Mouse (Mus musculus) CD8-positive naive resting alpha-beta T cell, adult 2 months (primary cell): ENCODE data around the gene Akip1.

Experiments used
- DNase-seq, 2 experiments: peaks; one replicate each; pipeline ENCODE4 v3.0.0; 2022; ENCODE audit warnings: low read depth in 2 of 2, low spot score in 2 of 2

The Akip1 gene

GRCm38 (mm10) chr7:109703190-109704015 lies at the start of gene Akip1, which contains the start of gene St5:
TSS of gene Akip1 (plus strand) at chr7:109703690.
TSS of gene St5 (minus strand) at chr7:109703605.
- DNase-seq: peak; percentile 92 to 96

DNA sequence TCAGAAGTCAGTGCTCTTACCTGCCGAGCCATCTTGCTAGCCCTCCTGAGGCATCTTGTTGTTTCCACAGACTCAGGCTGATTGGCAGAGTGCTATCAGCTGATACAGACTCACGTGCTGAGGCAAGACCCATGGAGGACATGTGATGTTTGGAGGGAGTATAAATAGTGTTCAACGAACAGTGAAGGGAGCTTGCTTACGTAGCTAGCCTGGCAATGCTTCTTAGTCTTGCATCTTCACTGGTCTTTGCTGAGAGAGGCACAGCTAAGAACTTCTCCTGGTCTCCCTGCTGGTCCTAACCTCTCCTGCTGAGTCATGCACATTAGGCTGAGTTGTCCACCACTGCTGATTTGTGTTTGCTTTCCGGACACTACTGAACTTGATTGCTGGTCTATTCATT lies 48.6 kb upstream of the Akip1 start:
- no peak for DNase-seq

DNA sequence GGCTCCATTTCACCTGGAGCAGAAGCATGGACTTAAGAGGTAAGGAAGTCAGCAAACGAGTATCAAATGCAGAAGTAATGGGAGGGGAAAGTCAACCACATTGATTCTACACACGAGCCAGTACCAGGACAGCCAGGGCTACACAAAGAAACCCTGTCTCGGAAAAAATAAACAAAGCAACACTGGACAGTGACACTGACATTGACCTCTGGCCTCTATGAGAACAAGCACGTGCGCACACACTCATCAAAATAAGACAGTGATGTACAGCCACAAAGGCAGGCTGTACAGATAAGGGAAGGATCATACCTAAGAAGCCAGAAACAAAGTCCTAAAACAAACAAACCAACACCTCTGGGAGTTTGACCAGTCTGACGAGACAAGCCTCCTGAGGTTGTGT lies 45.6 kb upstream of the Akip1 start:
- DNase-seq: no peak

GRCm38 (mm10) chr7:109659278-109659677 lies 44.2 kb upstream of the Akip1 start:
- DNase-seq: no peak

DNA sequence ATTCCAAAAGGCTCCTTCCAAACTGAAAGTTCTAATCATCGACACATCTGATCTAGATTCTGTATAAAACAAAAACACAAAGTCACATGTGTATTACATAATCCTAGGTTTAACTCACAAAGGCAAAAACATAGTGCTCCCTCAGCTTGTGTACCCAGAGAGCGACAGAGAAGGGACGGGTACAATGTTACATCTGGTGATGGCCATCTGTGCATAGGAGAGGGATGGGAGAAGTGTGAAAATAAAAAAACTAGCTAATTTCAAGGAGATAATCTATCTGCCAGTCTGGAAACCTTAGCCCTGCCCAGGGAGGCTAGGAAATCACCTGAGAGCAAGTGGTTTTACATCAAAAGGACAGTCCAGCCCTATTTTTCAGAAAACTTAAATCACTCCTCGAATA lies 40.9 kb upstream of the Akip1 start:
- no peak for DNase-seq

DNA sequence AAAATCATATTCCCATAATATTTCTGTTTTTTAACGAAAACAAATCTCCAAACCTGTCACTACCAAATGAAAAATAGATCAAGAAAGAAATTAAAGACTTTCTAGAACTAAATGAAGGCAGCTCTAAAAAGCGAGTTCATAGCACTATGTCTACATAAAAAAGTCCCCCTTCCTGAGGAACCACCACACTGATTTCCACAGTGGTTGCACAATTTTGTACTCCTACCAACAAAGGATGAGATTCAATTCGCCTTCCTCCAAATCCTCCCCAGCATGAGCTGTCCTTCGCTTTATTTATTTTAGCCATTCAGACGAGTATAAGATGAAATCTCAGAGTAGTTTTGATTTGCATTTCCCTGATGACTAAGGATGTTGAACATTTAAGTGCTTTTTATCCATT lies 36.8 kb upstream of the Akip1 start:
- no peak for DNase-seq

DNA sequence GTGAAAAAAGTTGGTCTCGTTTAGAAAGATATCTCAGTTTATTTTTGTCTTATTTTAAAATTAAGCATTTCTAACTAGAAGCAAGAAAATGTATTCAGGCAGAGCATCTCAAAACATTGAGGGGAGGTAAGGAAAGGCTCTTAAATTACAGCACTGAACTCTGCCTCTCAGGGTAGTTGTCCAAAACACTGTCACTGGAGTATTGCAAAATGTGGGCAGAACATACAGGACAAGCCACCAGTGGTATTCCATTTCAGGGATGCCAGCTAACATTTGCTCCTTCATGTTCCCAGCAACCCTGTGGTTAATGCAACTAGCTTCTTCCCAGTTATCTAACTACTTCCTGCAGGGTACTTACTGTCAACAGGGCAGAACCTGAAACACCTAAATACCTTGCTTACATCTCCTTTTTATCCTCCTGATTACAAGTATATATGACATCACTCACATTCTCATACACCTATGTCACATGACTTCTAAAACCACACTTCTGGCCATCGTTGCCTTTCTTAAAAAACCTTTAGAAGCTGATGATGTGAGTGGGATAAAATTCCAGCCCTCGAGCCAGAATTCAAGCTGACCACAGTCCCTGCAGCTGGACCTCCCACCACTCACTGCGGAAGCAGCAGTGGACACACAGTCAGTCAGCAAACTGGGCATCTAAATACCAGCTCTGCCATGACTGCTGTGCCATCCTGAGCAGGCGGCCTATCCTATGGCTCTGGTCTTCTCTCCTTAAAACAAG lies 33.9 kb upstream of the Akip1 start:
- DNase-seq: no peak

DNA sequence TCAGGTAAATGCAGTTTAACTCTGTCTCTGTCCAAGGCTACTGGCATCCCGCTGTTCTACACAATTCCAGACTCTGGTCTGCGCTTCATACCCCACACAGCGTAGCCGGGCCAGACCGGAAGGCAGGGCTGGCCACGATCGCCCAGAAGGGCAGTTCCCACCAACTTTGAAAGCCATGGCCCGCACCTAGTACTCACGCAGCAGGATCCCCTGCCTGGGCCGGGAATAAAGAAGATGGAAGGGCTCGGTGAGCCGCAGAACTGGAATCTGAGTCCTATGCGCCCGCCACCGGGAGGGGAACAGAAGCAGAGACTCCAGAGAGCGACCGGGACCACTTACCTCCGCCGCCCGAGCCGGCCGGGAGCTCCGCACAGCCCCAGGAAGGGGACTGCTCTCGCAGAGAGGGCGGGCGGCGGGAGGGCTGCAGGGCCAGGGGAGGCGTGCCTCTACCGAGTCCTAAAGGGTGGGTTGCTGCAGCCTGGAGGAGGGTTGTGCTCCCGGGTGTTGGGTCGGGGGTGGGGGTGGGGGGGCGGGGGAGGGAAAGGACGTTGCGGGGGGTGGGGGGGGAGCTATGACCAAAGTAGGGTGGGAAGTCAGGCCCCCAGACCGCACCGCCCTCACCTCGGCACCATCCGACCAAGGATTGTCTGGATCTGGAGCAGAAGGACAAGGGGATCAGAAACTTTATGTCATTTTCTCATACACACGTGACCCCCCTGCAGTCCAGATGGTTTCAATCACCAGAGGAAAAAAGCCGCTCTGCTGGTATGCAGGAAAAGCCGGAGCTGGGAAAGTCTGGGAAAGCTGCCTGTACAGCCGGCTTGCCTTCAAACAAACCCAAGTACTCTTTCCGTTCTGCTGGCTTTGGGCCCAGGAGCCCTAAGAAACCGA lies 31.7 kb upstream of the Akip1 start:
- DNase-seq: no peak

DNA sequence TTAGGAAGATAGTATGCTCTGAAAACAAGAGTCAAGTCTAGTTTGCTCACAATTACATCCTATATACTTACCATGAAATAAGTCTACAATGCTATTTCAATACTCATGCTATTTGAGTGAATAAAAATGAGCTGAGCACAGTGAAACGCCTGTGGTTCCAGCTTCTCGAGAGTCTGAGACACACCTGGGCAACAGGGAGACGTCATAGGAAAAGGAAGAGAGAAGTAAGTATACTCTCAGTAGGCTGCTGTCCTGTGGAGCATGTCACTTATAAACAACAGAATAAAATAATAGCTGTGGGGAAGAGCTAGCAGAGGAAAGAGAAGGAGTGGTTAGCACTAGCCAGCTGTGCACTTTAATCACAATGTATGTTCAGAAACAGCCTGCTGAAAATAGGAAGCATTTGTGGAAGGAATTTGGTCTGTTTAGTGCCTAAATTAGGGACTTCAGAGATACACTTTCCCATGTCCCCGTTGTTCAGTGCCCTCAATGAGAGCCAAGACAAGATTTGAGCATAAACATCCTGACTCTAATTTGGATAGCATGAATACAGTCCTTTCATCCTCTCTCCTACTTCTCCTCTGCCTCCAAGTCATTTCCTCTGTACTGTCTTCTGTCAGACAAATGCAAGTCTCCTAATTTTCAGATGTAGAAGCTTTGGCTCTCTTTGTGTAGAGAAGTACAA lies 28.4 kb upstream of the Akip1 start:
- no peak for DNase-seq

DNA sequence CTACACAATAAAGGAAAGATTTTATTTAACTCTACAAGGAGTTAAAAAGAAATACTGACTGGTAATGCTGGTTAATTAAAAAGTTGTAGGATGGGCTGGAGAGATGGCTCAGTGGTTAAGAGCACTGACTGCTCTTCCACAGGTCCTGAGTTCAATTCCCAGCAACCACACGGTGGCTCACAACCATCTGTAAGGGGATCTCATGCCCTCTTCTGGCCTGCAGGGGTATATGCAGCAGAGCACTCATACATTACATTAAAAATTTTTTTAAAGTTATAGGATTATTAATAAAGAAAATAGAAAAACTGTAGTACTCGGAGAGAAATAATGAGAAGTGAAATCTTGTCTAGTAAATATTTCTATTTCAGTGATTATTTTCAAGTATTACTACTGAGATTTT lies 23.2 kb upstream of the Akip1 start:
- no peak for DNase-seq

GRCm38 (mm10) chr7:109680879-109681278 lies 22.6 kb upstream of the Akip1 start:
- DNase-seq: no peak

DNA sequence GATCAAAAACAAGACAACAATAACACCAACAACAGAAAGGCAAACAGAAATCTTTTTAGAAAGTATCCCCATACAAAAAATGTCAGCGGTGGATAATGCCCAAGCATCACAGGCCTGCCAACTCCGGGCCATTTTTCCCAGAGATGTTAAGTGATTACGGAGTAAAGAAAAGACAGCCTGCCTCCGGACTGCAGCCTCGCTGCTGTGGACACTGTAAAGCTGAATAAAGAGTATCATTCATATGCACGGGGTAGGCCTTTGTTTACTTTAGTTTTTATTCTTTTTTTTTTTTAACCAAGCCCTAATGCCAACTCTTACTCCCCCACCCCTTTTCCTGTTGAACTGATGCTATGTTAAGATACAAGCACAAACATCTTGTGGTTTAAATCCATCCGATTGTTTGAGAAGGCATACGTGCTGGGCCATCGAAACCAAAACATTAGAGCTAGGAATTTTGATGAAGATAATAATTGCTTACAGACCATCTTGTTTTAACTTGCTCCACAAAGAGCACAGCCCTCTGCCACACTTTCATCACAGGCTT lies 16.8 kb upstream of the Akip1 start:
- no peak for DNase-seq

DNA sequence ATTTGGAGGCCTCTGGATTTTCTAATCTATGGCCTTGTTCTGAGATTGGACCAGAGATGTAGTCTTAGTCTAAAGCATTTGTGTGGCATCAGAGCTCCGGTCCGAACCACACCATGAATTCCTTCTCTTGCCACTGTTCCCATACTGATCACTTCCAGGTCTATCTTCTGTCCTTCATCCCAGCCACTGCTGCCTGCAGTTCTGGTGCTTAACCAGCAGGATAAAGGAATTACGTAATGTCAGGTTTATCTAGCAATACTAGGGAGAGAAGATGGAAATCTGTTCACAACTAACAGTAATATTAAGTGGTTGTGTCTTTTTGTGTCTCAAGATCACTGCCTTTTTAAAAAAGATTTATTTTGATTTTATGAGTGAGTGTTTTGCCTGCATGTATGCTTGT lies 13.4 kb upstream of the Akip1 start:
- no peak for DNase-seq

DNA sequence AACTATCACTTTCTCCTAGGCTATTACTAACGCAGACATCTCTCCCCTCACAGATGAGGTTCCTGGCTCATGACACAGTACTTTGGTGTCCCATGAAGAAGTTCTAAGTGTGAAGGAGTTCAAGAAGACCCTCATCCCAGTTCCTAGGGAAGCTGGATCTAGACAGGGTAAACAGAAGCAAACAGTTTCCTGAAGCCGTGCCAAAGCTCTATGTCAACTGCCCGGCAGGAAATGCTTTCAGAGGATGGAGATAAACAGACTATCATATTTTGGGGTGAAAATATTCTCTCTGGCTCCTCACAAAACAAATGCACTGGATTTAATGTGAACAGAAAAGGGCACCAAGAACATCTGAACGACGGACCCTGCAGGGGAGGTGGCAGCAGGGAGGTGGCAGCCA lies 12.5 kb upstream of the Akip1 start:
- DNase-seq: no peak

GRCm38 (mm10) chr7:109694576-109695338 lies 8.7 kb upstream of the Akip1 start:
- DNase-seq: no peak

GRCm38 (mm10) chr7:109695339-109695726 lies 8.2 kb upstream of the Akip1 start:
- DNase-seq: no peak

GRCm38 (mm10) chr7:109700213-109700612 lies 3.3 kb upstream of the Akip1 start:
- DNase-seq: no peak

- no peak for DNase-seq
Observed at GRCm38 (mm10) chr7:109702721-109703120, 769 bp upstream of the Akip1 start.

DNA sequence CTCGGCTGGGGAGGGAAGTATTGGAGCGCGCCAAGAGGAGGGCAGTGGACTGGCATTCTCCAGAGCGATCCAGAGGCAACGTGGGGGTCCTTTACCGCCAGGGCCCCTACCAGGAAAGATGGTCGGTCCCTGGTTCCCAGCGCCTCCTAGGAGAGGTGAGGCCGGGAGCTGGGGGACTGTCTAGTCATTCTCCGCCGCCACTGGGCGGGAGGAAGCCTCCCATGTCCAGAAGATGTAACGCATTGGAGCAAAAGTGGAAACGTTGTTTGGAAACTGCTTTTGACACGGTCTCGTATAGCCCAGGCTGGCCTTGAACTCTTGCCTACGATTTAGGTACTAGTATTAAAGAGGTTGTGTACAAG lies 507 bp downstream of the Akip1 start:
- peak in 1 of 2 experiments; percentile 8 for DNase-seq

- DNase-seq: no peak
Observed at GRCm38 (mm10) chr7:109704461-109704860, 971 bp downstream of the Akip1 start.
